Mouse (Mus musculus): Measurements from ENCODE around the gene Fut8.
"Not testable (repeated sequence)": the region's sequence is repeated elsewhere in the genome, so short reads cannot be mapped to it uniquely, and the experiment has no call there.

Fut8 gene

GRCm38 (mm10) chr12:77501466-77502240 lies 263.7 kb downstream of the Fut8 start:
- DNase-seq (ENCODE audit: low spot score), result no peak

GRCm38 (mm10) chr12:77502243-77502642 lies 264.3 kb downstream of the Fut8 start:
- no peak for DNase-seq (ENCODE audit: low spot score)

- no peak for DNase-seq (ENCODE audit: low spot score)
Observed at GRCm38 (mm10) chr12:77505431-77505830, 267.5 kb downstream of the Fut8 start.

GRCm38 (mm10) chr12:77507770-77508169 lies 269.8 kb downstream of the Fut8 start:
- no peak for DNase-seq (ENCODE audit: low spot score)

- no peak for DNase-seq (ENCODE audit: low spot score)
Observed at GRCm38 (mm10) chr12:77510758-77511157, 272.8 kb downstream of the Fut8 start.

GRCm38 (mm10) chr12:77511206-77511605 lies 273.3 kb downstream of the Fut8 start:
- DNase-seq (ENCODE audit: low spot score), result no peak

GRCm38 (mm10) chr12:77511631-77512030 lies 273.7 kb downstream of the Fut8 start:
- DNase-seq (ENCODE audit: low spot score), result no peak

- DNase-seq (ENCODE audit: low spot score), result peak; percentile 23
Observed at GRCm38 (mm10) chr12:77516805-77517204, 278.9 kb downstream of the Fut8 start.

GRCm38 (mm10) chr12:77517691-77518090 lies 279.8 kb downstream of the Fut8 start:
- peak; percentile 28 for DNase-seq (ENCODE audit: low spot score)

GRCm38 (mm10) chr12:77519534-77520102 lies 281.7 kb downstream of the Fut8 start:
- DNase-seq (ENCODE audit: low spot score), result peak; percentile 26

GRCm38 (mm10) chr12:77524014-77524413 lies 286.1 kb downstream of the Fut8 start:
- not testable (repeated sequence) for DNase-seq (ENCODE audit: low spot score)

Measured in testis, postnatal 10 days (tissue).